Mouse (Mus musculus): Measurements from ENCODE around the gene Stap2. TPM values are rescaled to one million over a fixed set of nuclear protein-coding genes. Genes with fewer than 3 reads are reported as not detected.

The Stap2 gene
- polyA plus RNA-seq, 1 experiment = 22.2 TPM

GRCm38 (mm10) chr17:55999794-56000499 lies 5.4 kb downstream of the Stap2 start:
- DNase-seq = no peak
- H3K4me3 ChIP-seq (ENCODE audit: control insufficient read depth, insufficient read depth, low read length) = no peak overlapping the region
- no peak overlapping the region for H3K27ac ChIP-seq (ENCODE audit: control insufficient read depth, insufficient read depth, low read length)
- no peaks in the 10 kb centered on the region for H3K36me3 ChIP-seq (ENCODE audit: control insufficient read depth, insufficient read depth, low read length)
- TF ChIP-seq CTCF (IDR thresholded peaks at IDR 0.05; ENCODE audit: borderline replicate concordance, control insufficient read depth, extremely low read depth, insufficient read depth, low read length, poor library complexity) (0 out of 2 replicates have a peak, but pooled peaks have one; percentile 12), POLR2A (IDR thresholded peaks at IDR 0.05; ENCODE audit: control insufficient read depth, extremely low read depth, insufficient read depth, low read length, poor library complexity) (no peak)
- WGBS = 41% methylated on average over 30 of the region's 30 CpGs
- H3K4me1 ChIP-seq (replicated peaks; ENCODE audit: control insufficient read depth, insufficient read depth, low read length) = no peaks in the 10 kb centered on the region
- no peaks in the 10 kb centered on the region for H3K27me3 ChIP-seq (ENCODE audit: control insufficient read depth, insufficient read depth, low read length)

GRCm38 (mm10) chr17:55996007-55996406 lies 9.4 kb downstream of the Stap2 start:
- DNase-seq = no peak
- no peak overlapping the region for H3K27ac ChIP-seq (ENCODE audit: control insufficient read depth, insufficient read depth, low read length)
- no peak overlapping the region for H3K4me3 ChIP-seq (ENCODE audit: control insufficient read depth, insufficient read depth, low read length)
- no peaks in the 10 kb centered on the region for H3K36me3 ChIP-seq (ENCODE audit: control insufficient read depth, insufficient read depth, low read length)
- no peaks in the 10 kb centered on the region for H3K4me1 ChIP-seq (replicated peaks; ENCODE audit: control insufficient read depth, insufficient read depth, low read length)
- TF ChIP-seq CTCF (IDR thresholded peaks at IDR 0.05; ENCODE audit: borderline replicate concordance, control insufficient read depth, extremely low read depth, insufficient read depth, low read length, poor library complexity) (no peak), POLR2A (IDR thresholded peaks at IDR 0.05; ENCODE audit: control insufficient read depth, extremely low read depth, insufficient read depth, low read length, poor library complexity) (no peak)
- H3K27me3 ChIP-seq (ENCODE audit: control insufficient read depth, insufficient read depth, low read length) = no peaks in the 10 kb centered on the region
- 94% methylated on average over 15 of the region's 15 CpGs for WGBS

- Histone ChIP-seq H3K27me3 (ENCODE audit: control insufficient read depth, insufficient read depth, low read length) (no peaks in the 10 kb centered on the region; the same call in 1 of the 2 replicates), H3K27ac (ENCODE audit: control insufficient read depth, insufficient read depth, low read length) (no peak overlapping the region), H3K4me3 (ENCODE audit: control insufficient read depth, insufficient read depth, low read length) (no peak overlapping the region), H3K4me1 (replicated peaks; ENCODE audit: control insufficient read depth, insufficient read depth, low read length) (peaks cover 18% of the 10 kb centered on the region; the same call in 1 of the 2 replicates), H3K36me3 (ENCODE audit: control insufficient read depth, insufficient read depth, low read length) (no peaks in the 10 kb centered on the region)
- 90% methylated on average over 8 of the region's 8 CpGs for WGBS
- no peak for TF ChIP-seq POLR2A (IDR thresholded peaks at IDR 0.05; ENCODE audit: control insufficient read depth, extremely low read depth, insufficient read depth, low read length, poor library complexity)
- TF ChIP-seq CTCF (IDR thresholded peaks at IDR 0.05; ENCODE audit: borderline replicate concordance, control insufficient read depth, extremely low read depth, insufficient read depth, low read length, poor library complexity) = no peak
- DNase-seq = no peak
Measured at GRCm38 (mm10) chr17:55990278-55990898, 15.0 kb downstream of the Stap2 start.

- Histone ChIP-seq H3K27ac (ENCODE audit: control insufficient read depth, insufficient read depth, low read length) (no peak within 1 kb of the TSS), H3K4me1 (replicated peaks; ENCODE audit: control insufficient read depth, insufficient read depth, low read length) (peaks cover 20% of the 10 kb centered on the region; the same call in 1 of the 2 replicates), H3K36me3 (ENCODE audit: control insufficient read depth, insufficient read depth, low read length) (no peaks in the 10 kb centered on the region), H3K4me3 (ENCODE audit: control insufficient read depth, insufficient read depth, low read length) (no peak within 1 kb of the TSS), H3K27me3 (ENCODE audit: control insufficient read depth, insufficient read depth, low read length) (no peaks in the 10 kb centered on the region; the same call in 1 of the 2 replicates)
- WGBS = 16% methylated on average over 35 of the region's 35 CpGs
- peak; percentile 23 for DNase-seq
- TF ChIP-seq POLR2A (IDR thresholded peaks at IDR 0.05; ENCODE audit: control insufficient read depth, extremely low read depth, insufficient read depth, low read length, poor library complexity) = no peak
- TF ChIP-seq CTCF (IDR thresholded peaks at IDR 0.05; ENCODE audit: borderline replicate concordance, control insufficient read depth, extremely low read depth, insufficient read depth, low read length, poor library complexity) = no peak
Measured at GRCm38 (mm10) chr17:55986030-55986961, 19.1 kb downstream of the Stap2 start, which contains the start of gene Fsd1. Gene Fsd1 (plus strand): TSS chr17:55986509.

- WGBS = 80% methylated on average over 3 of the region's 3 CpGs
- Histone ChIP-seq H3K4me1 (replicated peaks; ENCODE audit: control insufficient read depth, insufficient read depth, low read length) (no peaks in the 10 kb centered on the region), H3K27me3 (ENCODE audit: control insufficient read depth, insufficient read depth, low read length) (no peaks in the 10 kb centered on the region), H3K4me3 (ENCODE audit: control insufficient read depth, insufficient read depth, low read length) (no peak overlapping the region), H3K27ac (ENCODE audit: control insufficient read depth, insufficient read depth, low read length) (no peak overlapping the region), H3K36me3 (ENCODE audit: control insufficient read depth, insufficient read depth, low read length) (no peaks in the 10 kb centered on the region)
- TF ChIP-seq POLR2A (IDR thresholded peaks at IDR 0.05; ENCODE audit: control insufficient read depth, extremely low read depth, insufficient read depth, low read length, poor library complexity) = no peak
- TF ChIP-seq CTCF (IDR thresholded peaks at IDR 0.05; ENCODE audit: borderline replicate concordance, control insufficient read depth, extremely low read depth, insufficient read depth, low read length, poor library complexity) = no peak
- DNase-seq = no peak
Measured at GRCm38 (mm10) chr17:55977301-55977700, 28.1 kb downstream of the Stap2 start.
